Mouse (Mus musculus) embryo, embryonic 11 days (tissue): ENCODE measurements at regions not wholly inside any gene's neighbourhood (a gene's known extent, or its start where the extent isn't known, plus 50 kb on each side); places are given as distances from the start of the nearest gene placed in this dataset.

ENCODE experiments used
- DNase-seq: peaks from one replicate; pipeline ENCODE4 v3.0.0-alpha.2; 2015

GRCm38 (mm10) chr5:113408588-113408987 lies 51.5 kb downstream of the Aym1 start:
- DNase-seq: no peak

GRCm38 (mm10) chr5:113410963-113411362 lies 53.9 kb downstream of the Aym1 start:
- DNase-seq: no peak

GRCm38 (mm10) chr5:113414639-113415038 lies 57.5 kb downstream of the Aym1 start:
- DNase-seq: no peak

GRCm38 (mm10) chr5:113418335-113419013 lies 61.4 kb downstream of the Aym1 start:
- DNase-seq: no peak

GRCm38 (mm10) chr5:113420619-113421018 lies 63.5 kb downstream of the Aym1 start:
- peak; percentile 61 for DNase-seq

- no peak for DNase-seq
Observed at GRCm38 (mm10) chr5:113421993-113422725, 65.1 kb downstream of the Aym1 start.

- no peak for DNase-seq
Observed at GRCm38 (mm10) chr5:113422726-113423110, 65.6 kb downstream of the Aym1 start.

GRCm38 (mm10) chr5:113427779-113428178 lies 62.4 kb upstream of the Wscd2 start:
- DNase-seq: no peak

GRCm38 (mm10) chr5:113431334-113431733 lies 58.8 kb upstream of the Wscd2 start:
- no peak for DNase-seq

GRCm38 (mm10) chr5:113436987-113437386 lies 53.1 kb upstream of the Wscd2 start:
- DNase-seq: no peak
